Mouse (Mus musculus) urinary bladder, postnatal 14 days (tissue): ENCODE results near the gene Ift46.

Experiments
- DNase-seq: peaks from one replicate; pipeline ENCODE4 v3.0.0; 2021; ENCODE audit warnings: low spot score

Gene Ift46

GRCm38 (mm10) chr9:44807778-44808177, 40.1 kb downstream of the Ift46 start:
- no peak for DNase-seq

GRCm38 (mm10) chr9:44810316-44810715, 42.6 kb downstream of the Ift46 start:
- DNase-seq, result no peak

DNA sequence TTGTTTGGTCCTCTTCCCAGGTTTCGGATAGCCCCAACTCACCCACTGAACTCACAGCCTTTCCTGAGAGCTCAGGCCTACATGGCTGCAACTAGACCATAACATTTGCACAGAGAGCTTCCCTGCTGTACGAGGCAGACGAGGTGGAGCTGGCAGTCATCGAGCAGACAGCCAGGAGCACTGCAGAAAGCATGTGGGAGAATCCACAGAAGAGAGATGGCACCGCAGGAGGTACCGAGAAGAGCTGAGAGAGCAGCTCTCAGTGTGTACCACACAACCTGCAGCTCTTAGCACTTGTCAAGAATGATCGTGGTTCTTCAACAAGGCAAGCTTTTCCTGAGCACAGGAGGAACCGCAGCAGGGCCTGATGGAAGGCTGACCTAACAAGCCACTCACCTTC, 46.5 kb downstream of the Ift46 start:
- no peak for DNase-seq

- no peak for DNase-seq
These were observed 49.8 kb downstream of the Ift46 start for GRCm38 (mm10) chr9:44817522-44817921.

GRCm38 (mm10) chr9:44819920-44820827, 52.5 kb downstream of the Ift46 start:
- no peak for DNase-seq

- DNase-seq, result no peak
These were observed 59.0 kb downstream of the Ift46 start for GRCm38 (mm10) chr9:44826660-44827059.

GRCm38 (mm10) chr9:44828944-44829343, 61.2 kb downstream of the Ift46 start:
- DNase-seq, result no peak

DNA sequence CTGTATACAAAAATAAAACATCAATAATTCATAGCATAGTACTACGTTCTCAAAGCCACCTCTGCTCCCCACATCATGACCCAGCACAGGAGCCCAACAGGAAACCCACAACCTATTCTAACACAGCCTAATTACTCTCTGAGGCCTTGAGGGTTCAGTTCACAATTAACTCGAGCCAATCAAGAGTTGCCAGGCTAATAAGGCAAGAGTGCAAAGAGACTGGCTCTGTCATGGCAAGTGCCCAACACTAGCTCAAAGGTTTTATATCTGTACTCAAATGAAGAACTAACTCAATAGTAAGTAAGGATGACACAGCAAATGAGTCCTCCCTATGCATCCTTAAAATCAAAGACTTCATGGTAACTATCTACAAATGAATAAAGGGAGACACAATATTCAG, 62.8 kb downstream of the Ift46 start:
- no peak for DNase-seq

DNA sequence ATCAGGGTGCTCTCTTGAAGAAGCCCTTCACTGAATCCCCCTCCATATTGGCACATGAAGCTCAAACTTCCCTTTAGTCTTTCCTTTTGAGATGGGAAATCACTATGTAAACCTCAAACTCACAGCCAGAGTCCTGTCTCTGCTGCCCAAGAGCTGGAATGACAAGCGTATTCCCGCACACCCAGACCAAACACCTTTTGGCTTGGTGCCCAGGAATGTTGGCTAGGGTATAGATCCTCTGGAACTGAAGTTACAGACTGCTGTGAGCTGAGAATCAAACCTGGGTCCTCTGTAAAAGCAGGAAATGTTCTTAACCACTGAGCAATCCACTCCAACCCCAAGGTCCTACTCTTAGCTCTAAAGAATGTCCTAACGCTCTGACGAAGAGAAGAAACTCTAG, 64.6 kb downstream of the Ift46 start:
- peak; percentile 38 for DNase-seq

DNA sequence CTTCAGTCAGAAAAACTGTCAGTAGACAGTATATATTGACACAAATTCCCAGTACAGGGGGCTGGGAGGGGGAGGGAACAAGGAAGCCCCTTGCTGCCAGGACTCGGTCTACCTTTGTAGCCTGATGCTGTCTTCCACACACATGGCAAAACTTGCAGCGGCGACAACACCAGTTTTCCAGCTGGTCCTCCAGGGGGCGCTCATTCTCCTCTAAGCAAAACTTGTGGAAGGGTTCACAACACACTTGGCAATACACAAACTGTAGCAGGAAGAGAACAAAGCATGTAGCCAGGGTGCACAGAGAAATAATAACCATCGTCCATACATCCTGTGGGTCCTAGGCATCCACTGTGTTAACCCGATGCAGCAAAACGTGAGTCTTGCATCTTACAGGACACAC, 68.7 kb downstream of the Ift46 start:
- peak; percentile 78 for DNase-seq

GRCm38 (mm10) chr9:44841241-44841640, 73.5 kb downstream of the Ift46 start:
- DNase-seq, result no peak
